Mouse (Mus musculus): ENCODE measurements around the gene Dydc1. TPM values are rescaled to one million over a fixed set of nuclear protein-coding genes. Genes with fewer than 3 reads are reported as not detected.

Gene Dydc1
- polyA plus RNA-seq, 1 experiment from 2014 or later = not detected

DNA sequence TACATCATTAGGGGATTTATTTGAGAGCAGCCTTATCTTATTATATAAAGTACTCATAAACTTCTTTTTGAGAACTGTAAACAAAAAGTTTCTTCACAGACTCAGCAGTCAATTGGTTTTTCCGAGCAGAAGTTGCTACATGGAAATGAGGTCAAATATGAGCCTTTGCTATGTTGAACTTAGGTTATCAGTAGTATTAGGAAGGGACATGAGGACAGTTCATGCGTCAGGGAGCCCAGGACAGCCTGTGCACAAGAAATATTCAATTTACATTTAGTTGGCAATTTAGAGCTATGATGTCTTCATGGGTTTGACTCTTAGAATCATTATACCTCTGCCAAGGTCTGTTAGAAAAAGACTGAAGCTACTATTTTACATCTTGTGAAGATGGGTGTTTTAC is 29.6 kb downstream of the Dydc1 start:
- Histone ChIP-seq H3K9me3 (no peaks in the 10 kb centered on the region), H3K27me3 (no peaks in the 10 kb centered on the region), H3K4me2 (no peak overlapping the region), H3K9ac (no peak overlapping the region), H3K27ac (no peak overlapping the region), H3K36me3 (replicated peaks) (no peaks in the 10 kb centered on the region), H3K4me3 (replicated peaks) (no peak overlapping the region), H3K4me1 (no peaks in the 10 kb centered on the region)
- no peak for ATAC-seq (ENCODE audit: low FRiP score)
- 78% methylated on average over 2 of the region's 2 CpGs for WGBS

DNA sequence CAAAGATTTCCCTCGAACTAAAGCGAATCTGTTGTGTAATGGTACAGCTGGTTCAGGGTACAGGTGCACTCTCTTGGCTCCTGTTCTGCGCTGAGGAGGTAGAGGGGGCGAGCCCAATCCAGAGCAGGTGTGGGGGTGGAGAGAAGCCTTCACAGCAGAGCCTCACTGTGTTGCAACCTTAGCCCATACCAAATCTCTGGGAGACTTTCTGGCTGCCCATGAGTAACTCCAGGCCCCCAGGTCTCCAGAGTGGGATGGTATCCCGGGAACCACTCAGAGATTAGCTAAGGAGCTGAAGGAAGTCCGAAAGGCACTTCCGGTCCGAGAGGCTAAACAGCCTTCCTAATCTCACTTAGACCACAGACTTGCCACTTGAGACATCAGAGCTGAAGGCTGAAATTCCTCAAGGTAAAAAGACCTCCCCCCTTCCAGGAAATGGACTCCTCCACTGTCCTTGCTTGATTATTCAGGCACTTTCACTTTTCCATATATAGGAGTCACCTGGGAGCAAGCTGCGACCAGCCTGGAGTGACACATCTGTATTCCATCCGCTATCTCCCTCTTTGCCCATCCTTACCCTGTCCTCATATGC is 32.2 kb downstream of the Dydc1 start, which contains the start of gene Mat1a:
TSS of gene Mat1a (plus strand) at position 183 of the 592 bp plus-strand sequence.
- no peaks in the 10 kb centered on the region for H3K9me3 ChIP-seq
- no peak within 1 kb of the TSS for H3K9ac ChIP-seq
- no peak for ATAC-seq (ENCODE audit: low FRiP score)
- no peaks in the 10 kb centered on the region for H3K36me3 ChIP-seq (replicated peaks)
- no peak within 1 kb of the TSS for H3K4me3 ChIP-seq (replicated peaks)
- no peaks in the 10 kb centered on the region for H3K27me3 ChIP-seq
- H3K4me2 ChIP-seq = no peak within 1 kb of the TSS
- WGBS = 73% methylated on average over 10 of the region's 10 CpGs
- H3K4me1 ChIP-seq = no peaks in the 10 kb centered on the region
- no peak within 1 kb of the TSS for H3K27ac ChIP-seq

- no peaks in the 10 kb centered on the region for H3K4me1 ChIP-seq
- H3K27ac ChIP-seq = no peak overlapping the region
- no peaks in the 10 kb centered on the region for H3K27me3 ChIP-seq
- no peaks in the 10 kb centered on the region for H3K9me3 ChIP-seq
- no peak overlapping the region for H3K4me2 ChIP-seq
- no peak overlapping the region for H3K4me3 ChIP-seq (replicated peaks)
- H3K9ac ChIP-seq = no peak overlapping the region
- ATAC-seq (ENCODE audit: low FRiP score) = no peak
- WGBS = 88% methylated on average over 7 of the region's 7 CpGs
- no peaks in the 10 kb centered on the region for H3K36me3 ChIP-seq (replicated peaks)
Observed at GRCm38 (mm10) chr14:41111031-41111668, 38.4 kb downstream of the Dydc1 start.

GRCm38 (mm10) chr14:41112944-41113343 is 40.2 kb downstream of the Dydc1 start:
- H3K27me3 ChIP-seq = no peaks in the 10 kb centered on the region
- no peak overlapping the region for H3K4me2 ChIP-seq
- WGBS = 81% methylated on average over 4 of the region's 4 CpGs

GRCm38 (mm10) chr14:41116271-41116670 is 43.6 kb downstream of the Dydc1 start:
- ATAC-seq (ENCODE audit: low FRiP score) = no peak
- Histone ChIP-seq H3K36me3 (replicated peaks) (no peaks in the 10 kb centered on the region), H3K4me3 (replicated peaks) (no peak overlapping the region), H3K4me2 (no peak overlapping the region), H3K27me3 (no peaks in the 10 kb centered on the region), H3K9ac (no peak overlapping the region), H3K4me1 (no peaks in the 10 kb centered on the region), H3K9me3 (no peaks in the 10 kb centered on the region), H3K27ac (no peak overlapping the region)
- WGBS = 83% methylated on average over 3 of the region's 3 CpGs

More at GRCm38 (mm10) chr14:41112944-41113343, 40.2 kb downstream of the Dydc1 start:
- Histone ChIP-seq H3K27ac (no peak overlapping the region), H3K36me3 (replicated peaks) (no peaks in the 10 kb centered on the region), H3K4me3 (replicated peaks) (no peak overlapping the region), H3K9ac (no peak overlapping the region), H3K4me1 (no peaks in the 10 kb centered on the region), H3K9me3 (no peaks in the 10 kb centered on the region)
- no peak for ATAC-seq (ENCODE audit: low FRiP score)

DNA sequence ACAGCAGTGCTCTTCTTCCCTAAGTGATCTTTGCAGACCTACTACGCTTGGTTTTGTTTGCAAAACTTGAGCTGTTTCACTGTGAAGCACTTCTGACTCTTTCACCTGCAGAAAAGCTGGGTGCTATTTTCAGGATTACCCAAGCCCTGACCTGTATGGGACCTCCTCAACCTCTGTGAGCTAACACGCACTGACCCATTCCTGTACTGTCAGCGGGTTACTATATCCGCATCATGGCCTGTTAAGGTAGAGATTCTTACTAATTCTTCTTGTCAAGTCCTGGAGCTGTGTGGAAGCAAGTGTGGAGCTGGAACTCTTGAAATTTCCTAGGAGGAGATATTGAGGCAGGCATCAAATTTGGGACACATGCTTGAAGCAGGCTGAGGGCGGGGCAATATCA is 52.0 kb downstream of the Dydc1 start:
- Histone ChIP-seq H3K4me2 (no peak overlapping the region), H3K36me3 (replicated peaks) (no peaks in the 10 kb centered on the region), H3K9ac (no peak overlapping the region), H3K4me1 (no peaks in the 10 kb centered on the region), H3K9me3 (no peaks in the 10 kb centered on the region), H3K27ac (no peak overlapping the region), H3K27me3 (no peaks in the 10 kb centered on the region), H3K4me3 (replicated peaks) (no peak overlapping the region)
- ATAC-seq (ENCODE audit: low FRiP score) = no peak
- WGBS = 88% methylated on average over 5 of the region's 5 CpGs

- ATAC-seq (ENCODE audit: low FRiP score) = no peak
- Histone ChIP-seq H3K27ac (no peak overlapping the region), H3K9ac (no peak overlapping the region), H3K36me3 (replicated peaks) (no peaks in the 10 kb centered on the region), H3K4me3 (replicated peaks) (no peak overlapping the region), H3K27me3 (no peaks in the 10 kb centered on the region), H3K4me2 (no peak overlapping the region), H3K9me3 (no peaks in the 10 kb centered on the region), H3K4me1 (no peaks in the 10 kb centered on the region)
- WGBS = 20% methylated on average over 4 of the region's 4 CpGs
Observed at GRCm38 (mm10) chr14:41127997-41128396, 55.3 kb downstream of the Dydc1 start.

- H3K27me3 ChIP-seq = no peaks in the 10 kb centered on the region
- WGBS = 84% methylated on average over 7 of the region's 7 CpGs
- ATAC-seq (ENCODE audit: low FRiP score) = no peak
- no peaks in the 10 kb centered on the region for H3K4me1 ChIP-seq
- H3K4me2 ChIP-seq = no peak within 1 kb of the TSS
- no peaks in the 10 kb centered on the region for H3K36me3 ChIP-seq (replicated peaks)
- H3K4me3 ChIP-seq (replicated peaks) = no peak within 1 kb of the TSS
- H3K27ac ChIP-seq = no peak within 1 kb of the TSS
- H3K9me3 ChIP-seq = no peaks in the 10 kb centered on the region
- H3K9ac ChIP-seq = no peak within 1 kb of the TSS
Observed at GRCm38 (mm10) chr14:41131540-41131939, 58.8 kb downstream of the Dydc1 start, which contains the start of gene Sftpa1. Gene Sftpa1 (plus strand): TSS chr14:41131782.

DNA sequence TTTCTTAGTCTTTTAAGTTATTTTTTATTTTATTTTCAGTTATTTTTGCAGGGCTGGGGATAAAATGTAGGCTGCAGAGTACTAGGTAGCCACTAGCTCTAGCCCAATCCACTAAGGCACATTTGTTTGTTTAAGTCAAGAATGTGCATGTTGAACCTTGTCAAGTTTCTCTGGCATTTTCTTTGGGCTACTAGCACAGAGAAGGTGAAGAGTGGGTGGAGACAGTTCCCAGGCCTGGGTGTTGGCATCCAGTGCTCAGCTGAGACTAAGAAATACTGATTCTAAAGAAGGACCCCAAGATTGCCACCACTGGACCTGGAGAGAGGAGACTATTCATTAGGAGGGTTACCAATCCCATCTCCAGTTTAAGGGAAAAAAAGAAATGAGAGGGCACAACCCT is 64.3 kb downstream of the Dydc1 start:
- H3K4me2 ChIP-seq = no peak overlapping the region
- H3K27ac ChIP-seq = no peak overlapping the region
- no peaks in the 10 kb centered on the region for H3K36me3 ChIP-seq (replicated peaks)
- H3K4me3 ChIP-seq (replicated peaks) = no peak overlapping the region
- no peaks in the 10 kb centered on the region for H3K4me1 ChIP-seq
- H3K27me3 ChIP-seq = no peaks in the 10 kb centered on the region
- ATAC-seq (ENCODE audit: low FRiP score) = no peak
- H3K9me3 ChIP-seq = no peaks in the 10 kb centered on the region
- no peak overlapping the region for H3K9ac ChIP-seq

- no peaks in the 10 kb centered on the region for H3K9me3 ChIP-seq
- no peak for ATAC-seq (ENCODE audit: low FRiP score)
- 89% methylated on average over 1 of the region's 1 CpGs for WGBS
Observed at GRCm38 (mm10) chr14:41140686-41141085, 68.0 kb downstream of the Dydc1 start.

More at GRCm38 (mm10) chr14:41140686-41141085, 68.0 kb downstream of the Dydc1 start:
- no peaks in the 10 kb centered on the region for H3K27me3 ChIP-seq
- H3K9ac ChIP-seq = no peak overlapping the region
- no peak overlapping the region for H3K4me3 ChIP-seq (replicated peaks)
- H3K36me3 ChIP-seq (replicated peaks) = no peaks in the 10 kb centered on the region
- H3K27ac ChIP-seq = no peak overlapping the region
- no peak overlapping the region for H3K4me2 ChIP-seq
- no peaks in the 10 kb centered on the region for H3K4me1 ChIP-seq

Other genes starting within 250 kb of the Dydc1 start
- 1.3 and 1.4 TPM in 2 replicates for gene Sh2d4b, start 179.6 kb upstream of the Dydc1 start, polyA plus RNA-seq (2016; fragmentation: Nextera tagmentation; extraction: Ambion mirVana)
- 82.6 and 90.6 TPM in 2 replicates for gene Tspan14, start 106.1 kb upstream of the Dydc1 start, polyA plus RNA-seq (2016; fragmentation: Nextera tagmentation; extraction: Ambion mirVana)
- gene Fam213a, start 59.1 kb upstream of the Dydc1 start, polyA plus RNA-seq (2016; fragmentation: Nextera tagmentation; extraction: Ambion mirVana) = 50.5 and 54.0 TPM in 2 replicates
- not detected in 2 replicates for gene Dydc2, start 3.7 kb upstream of the Dydc1 start, polyA plus RNA-seq (2016; fragmentation: Nextera tagmentation; extraction: Ambion mirVana)
- gene Mat1a, start 32.1 kb downstream of the Dydc1 start, polyA plus RNA-seq (2016; fragmentation: Nextera tagmentation; extraction: Ambion mirVana) = not detected in 2 replicates
- gene Sftpa1, start 58.9 kb downstream of the Dydc1 start, polyA plus RNA-seq (2016; fragmentation: Nextera tagmentation; extraction: Ambion mirVana) = not detected in 2 replicates
- gene Mbl1, start 78.5 kb downstream of the Dydc1 start, polyA plus RNA-seq (2016; fragmentation: Nextera tagmentation; extraction: Ambion mirVana) = not detected in 2 replicates
- gene Sftpd, start 112.2 kb downstream of the Dydc1 start, polyA plus RNA-seq (2016; fragmentation: Nextera tagmentation; extraction: Ambion mirVana) = not detected in 2 replicates
- not detected in 2 replicates for gene Gm2832, start 205.9 kb downstream of the Dydc1 start, polyA plus RNA-seq (2016; fragmentation: Nextera tagmentation; extraction: Ambion mirVana)